Mouse (Mus musculus) telencephalon, adult 2 months (tissue): ENCODE measurements around the gene Hoxc10.

Source experiments
- DNase-seq: peaks from one replicate; pipeline ENCODE4 v3.0.0-alpha.2; 2011; ENCODE audit warnings: low read depth, low spot score

The Hoxc10 gene

GRCm38 (mm10) chr15:102990461-102991397, 24.1 kb downstream of the Hoxc10 start, which contains the start of gene Hoxc8:
Hoxc8 (plus strand) TSS chr15:102990607.
- no peak for DNase-seq

- no peak for DNase-seq
Observed at GRCm38 (mm10) chr15:102991782-102992181, 25.2 kb downstream of the Hoxc10 start.

GRCm38 (mm10) chr15:102992206-102992605, 25.6 kb downstream of the Hoxc10 start:
- DNase-seq, result no peak

- no peak for DNase-seq
Observed at GRCm38 (mm10) chr15:102992863-102993262, 26.3 kb downstream of the Hoxc10 start.

- DNase-seq, result no peak
Observed at GRCm38 (mm10) chr15:102996548-102996947, 30.0 kb downstream of the Hoxc10 start.

GRCm38 (mm10) chr15:102997431-102997830, 30.8 kb downstream of the Hoxc10 start:
- DNase-seq, result no peak

GRCm38 (mm10) chr15:102997939-102998355, 31.4 kb downstream of the Hoxc10 start, which contains the start of gene Hoxc6:
Hoxc6 (plus strand) TSS chr15:102998257.
- DNase-seq, result no peak

- DNase-seq, result no peak
Observed at GRCm38 (mm10) chr15:102998608-102999182, 32.1 kb downstream of the Hoxc10 start.

- no peak for DNase-seq
Observed at GRCm38 (mm10) chr15:102999183-102999831, 32.7 kb downstream of the Hoxc10 start.

GRCm38 (mm10) chr15:102999955-103000354, 33.4 kb downstream of the Hoxc10 start:
- no peak for DNase-seq

- DNase-seq, result no peak
Observed at GRCm38 (mm10) chr15:103000501-103000901, 33.9 kb downstream of the Hoxc10 start.

- DNase-seq, result no peak
Observed at GRCm38 (mm10) chr15:103001370-103001769, 34.8 kb downstream of the Hoxc10 start.

- no peak for DNase-seq
Observed at GRCm38 (mm10) chr15:103002156-103002555, 35.6 kb downstream of the Hoxc10 start.

GRCm38 (mm10) chr15:103002821-103003448, 36.3 kb downstream of the Hoxc10 start:
- DNase-seq, result no peak

- no peak for DNase-seq
Observed at GRCm38 (mm10) chr15:103005308-103005707, 38.7 kb downstream of the Hoxc10 start.

GRCm38 (mm10) chr15:103005797-103006196, 39.2 kb downstream of the Hoxc10 start:
- no peak for DNase-seq

GRCm38 (mm10) chr15:103006326-103006725, 39.7 kb downstream of the Hoxc10 start:
- no peak for DNase-seq

GRCm38 (mm10) chr15:103009265-103010111, 42.9 kb downstream of the Hoxc10 start:
- DNase-seq, result no peak

- DNase-seq, result no peak
Observed at GRCm38 (mm10) chr15:103010112-103010846, 43.7 kb downstream of the Hoxc10 start.
